Mouse (Mus musculus) intestine, embryonic 14.5 days (tissue): ENCODE data around the gene Zfp775. TPM values are rescaled to one million over a fixed set of nuclear protein-coding genes. Genes with fewer than 3 reads are reported as not detected.

ENCODE experiments used
- ATAC-seq: fragments of 200-750 bp; cut with Nextera tagmentation; replicated peaks from 2 replicates; pipeline ENCODE4 v1.8.0; 2017; ENCODE audit warnings: low read depth, moderate number of reproducible peaks, moderate TSS enrichment, moderate library complexity; ENCODE audit not compliant: low FRiP score, low TSS enrichment
- DNase-seq: peaks from one replicate; pipeline ENCODE4 v3.0.0-alpha.2; 2018; ENCODE audit warnings: low spot score
- H3K27ac ChIP-seq: fragments of 300-500 bp; sonication (generic); 2 replicates; pipeline ENCODE4 v1.5.1; 2014; ENCODE audit warnings: low read depth, mild to moderate bottlenecking, control low read depth
- H3K27me3 ChIP-seq: fragments of 300-500 bp; sonication (generic); replicated peaks from 2 replicates; pipeline ENCODE4 v1.6.1; 2014; ENCODE audit warnings: low read length, control low read depth; ENCODE audit not compliant: control insufficient read depth, insufficient read depth
- H3K36me3 ChIP-seq: fragments of 300-500 bp; sonication (generic); 2 replicates; pipeline ENCODE4 v1.6.1; 2014; ENCODE audit warnings: low read length, control low read depth; ENCODE audit not compliant: control insufficient read depth, insufficient read depth
- H3K4me1 ChIP-seq: fragments of 300-500 bp; sonication (generic); replicated peaks from 2 replicates; pipeline ENCODE4 v1.6.1; 2014; ENCODE audit warnings: low read length, control low read depth, mixed read lengths; ENCODE audit not compliant: control insufficient read depth, insufficient read depth
- H3K4me2 ChIP-seq: fragments of 300-500 bp; sonication (generic); 2 replicates; pipeline ENCODE4 v1.6.1; 2014; ENCODE audit warnings: low read length
- H3K4me3 ChIP-seq: fragments of 300-500 bp; sonication (generic); 2 replicates; pipeline ENCODE4 v1.5.1; 2014; ENCODE audit warnings: low read depth, low read length, control low read depth, mixed read lengths
- H3K9ac ChIP-seq: fragments of 300-500 bp; sonication (generic); 2 replicates; pipeline ENCODE4 v1.6.1; 2014; ENCODE audit warnings: mild to moderate bottlenecking, low read length
- H3K9me3 ChIP-seq: fragments of 300-500 bp; sonication (generic); 2 replicates; pipeline ENCODE4 v1.6.1; 2016; ENCODE audit warnings: low read length, control low read depth; ENCODE audit not compliant: control insufficient read depth
- WGBS: fragments of 180-500 bp; shearing (Covaris S2); extraction: QIAGEN DNeasy Blood & Tissue Kit; methylation state at CpG from one replicate; pipeline ENCODE4 v1.1.7; 2014; 5-methylcytosine and 5-hydroxymethylcytosine counted together
- polyA plus RNA-seq: library from polyadenylated mRNA; unstranded; fragments of >200 nt; fragmentation: Nextera tagmentation; extraction: Ambion mirVana; gene quantifications from 2 replicates; pipeline ENCODE4 v1.2.1, GENCODE M21; 2014

Gene Zfp775
- polyA plus RNA-seq, 1 experiment from 2014 or later, result 8.3 TPM

- ATAC-seq (no peak), DNase-seq (no peak)
- WGBS, result 33% methylated on average over 1 of the region's 1 CpGs
- Histone ChIP-seq H3K4me3 (0 out of 2 replicates have a peak overlapping the region, but pooled peaks have one; percentile 75), H3K27ac (no peak overlapping the region), H3K36me3 (peaks cover 47% of the 10 kb centered on the region), H3K4me1 (peaks cover 11% of the 10 kb centered on the region; the same call in 1 of the 2 replicates), H3K9ac (no peak overlapping the region), H3K27me3 (no peaks in the 10 kb centered on the region), H3K9me3 (peaks cover 32% of the 10 kb centered on the region), H3K4me2 (peak overlapping the region; percentile 70)
These were observed 6.6 kb upstream of the Zfp775 start for GRCm38 (mm10) chr6:48595278-48595677.

GRCm38 (mm10) chr6:48596545-48597232 lies 5.2 kb upstream of the Zfp775 start:
- Histone ChIP-seq H3K36me3 (peaks cover 48% of the 10 kb centered on the region), H3K27me3 (no peaks in the 10 kb centered on the region), H3K4me1 (peaks cover 10% of the 10 kb centered on the region; the same call in 1 of the 2 replicates), H3K9me3 (peaks cover 32% of the 10 kb centered on the region), H3K27ac (no peak overlapping the region), H3K9ac (no peak overlapping the region), H3K4me2 (no peak overlapping the region), H3K4me3 (no peak overlapping the region)
- DNase-seq (no peak), ATAC-seq (no peak)
- WGBS, result 94% methylated on average over 45 of the region's 45 CpGs

- H3K4me1 ChIP-seq, result peaks cover 10% of the 10 kb centered on the region; the same call in 1 of the 2 replicates
- no peak overlapping the region for H3K9ac ChIP-seq
- H3K9me3 ChIP-seq, result peaks cover 32% of the 10 kb centered on the region
- no peak overlapping the region for H3K27ac ChIP-seq
- H3K27me3 ChIP-seq, result no peaks in the 10 kb centered on the region
- H3K4me3 ChIP-seq, result no peak overlapping the region
- WGBS, result 96% methylated on average over 27 of the region's 27 CpGs
- H3K36me3 ChIP-seq, result peaks cover 48% of the 10 kb centered on the region
- H3K4me2 ChIP-seq, result no peak overlapping the region
- ATAC-seq (no peak), DNase-seq (no peak)
These were observed 4.6 kb upstream of the Zfp775 start for GRCm38 (mm10) chr6:48597233-48597625.

- ATAC-seq (no peak), DNase-seq (no peak)
- Histone ChIP-seq H3K27me3 (no peaks in the 10 kb centered on the region), H3K27ac (no peak overlapping the region), H3K36me3 (peaks cover 45% of the 10 kb centered on the region), H3K9ac (no peak overlapping the region), H3K4me3 (no peak overlapping the region), H3K4me2 (no peak overlapping the region), H3K9me3 (peaks cover 28% of the 10 kb centered on the region), H3K4me1 (peaks cover 9% of the 10 kb centered on the region)
- 95% methylated on average over 1 of the region's 1 CpGs for WGBS
These were observed 1.3 kb upstream of the Zfp775 start for GRCm38 (mm10) chr6:48600594-48600993.

- Histone ChIP-seq H3K4me2 (peak overlapping the region; percentile 95), H3K9ac (peak overlapping the region; percentile 76), H3K36me3 (peaks cover 30% of the 10 kb centered on the region), H3K27ac (peak overlapping the region; percentile 73), H3K9me3 (peaks cover 12% of the 10 kb centered on the region), H3K27me3 (no peaks in the 10 kb centered on the region), H3K4me3 (peak overlapping the region; percentile 77), H3K4me1 (peaks cover 9% of the 10 kb centered on the region)
- ATAC-seq (peak; percentile 78), DNase-seq (no peak)
- 2% methylated on average over 28 of the region's 28 CpGs for WGBS
These were observed 348 bp downstream of the Zfp775 start for GRCm38 (mm10) chr6:48602080-48602741.

GRCm38 (mm10) chr6:48608124-48608523 lies 6.3 kb downstream of the Zfp775 start:
- no peaks in the 10 kb centered on the region for H3K27me3 ChIP-seq
- no peak overlapping the region for H3K4me2 ChIP-seq
- H3K4me1 ChIP-seq, result no peaks in the 10 kb centered on the region
- 71% methylated on average over 2 of the region's 2 CpGs for WGBS
- no peak overlapping the region for H3K4me3 ChIP-seq
- DNase-seq (no peak), ATAC-seq (no peak)
- H3K9me3 ChIP-seq, result no peaks in the 10 kb centered on the region
- no peak overlapping the region for H3K9ac ChIP-seq
- H3K27ac ChIP-seq, result no peak overlapping the region
- H3K36me3 ChIP-seq, result no peaks in the 10 kb centered on the region

GRCm38 (mm10) chr6:48609512-48609911 lies 7.6 kb downstream of the Zfp775 start:
- Histone ChIP-seq H3K4me1 (no peaks in the 10 kb centered on the region), H3K27me3 (no peaks in the 10 kb centered on the region), H3K36me3 (peaks cover 7% of the 10 kb centered on the region; the same call in 1 of the 2 replicates), H3K9ac (no peak overlapping the region), H3K27ac (no peak overlapping the region), H3K9me3 (no peaks in the 10 kb centered on the region), H3K4me3 (no peak overlapping the region), H3K4me2 (no peak overlapping the region)
- ATAC-seq (no peak), DNase-seq (no peak)
- 60% methylated on average over 6 of the region's 7 CpGs for WGBS

GRCm38 (mm10) chr6:48610657-48611056 lies 8.8 kb downstream of the Zfp775 start:
- Histone ChIP-seq H3K9me3 (no peaks in the 10 kb centered on the region), H3K27ac (no peak overlapping the region), H3K9ac (no peak overlapping the region), H3K27me3 (no peaks in the 10 kb centered on the region), H3K4me1 (no peaks in the 10 kb centered on the region), H3K4me2 (no peak overlapping the region), H3K36me3 (peaks cover 7% of the 10 kb centered on the region; the same call in 1 of the 2 replicates), H3K4me3 (no peak overlapping the region)
- WGBS, result 44% methylated on average over 3 of the region's 3 CpGs
- DNase-seq (no peak), ATAC-seq (no peak)
